Mouse (Mus musculus) stomach, postnatal 0 days (tissue): ENCODE results near the gene Defb25. TPM values are rescaled to one million over a fixed set of nuclear protein-coding genes. Genes with fewer than 3 reads are reported as not detected.
A peak's percentile ranks its signal among the peaks of the same experiment; 100 is the strongest.

ENCODE experiments used
- ATAC-seq: fragments of 200-750 bp; cut with Nextera tagmentation; 2 replicates; pipeline ENCODE4 v1.8.0; 2017; ENCODE audit not compliant: low FRiP score, low TSS enrichment
- DNase-seq: peaks from one replicate; pipeline ENCODE4 v3.0.0-alpha.2; 2016; ENCODE audit warnings: low spot score
- H3K27ac ChIP-seq: fragments of 300-500 bp; sonication (generic); replicated peaks from 2 replicates; pipeline ENCODE4 v1.5.1; 2014; ENCODE audit warnings: mild to moderate bottlenecking, control low read depth
- H3K27me3 ChIP-seq: fragments of 300-500 bp; sonication (generic); 2 replicates; pipeline ENCODE4 v1.6.1; 2014; ENCODE audit warnings: low read length; ENCODE audit not compliant: control insufficient read depth, insufficient read depth
- H3K36me3 ChIP-seq: fragments of 300-500 bp; sonication (generic); 2 replicates; pipeline ENCODE4 v1.6.1; 2014; ENCODE audit warnings: low read length, mixed read lengths; ENCODE audit not compliant: control insufficient read depth, insufficient read depth
- H3K4me1 ChIP-seq: fragments of 300-500 bp; sonication (generic); replicated peaks from 2 replicates; pipeline ENCODE4 v1.6.1; 2014; ENCODE audit warnings: antibody characterized with exemption; ENCODE audit not compliant: control insufficient read depth, insufficient read depth
- H3K4me2 ChIP-seq: fragments of 300-500 bp; sonication (generic); replicated peaks from 2 replicates; pipeline ENCODE4 v1.6.1; 2014; ENCODE audit warnings: low read depth, mild to moderate bottlenecking, control low read depth, moderate library complexity
- H3K4me3 ChIP-seq: fragments of 300-500 bp; sonication (generic); 2 replicates; pipeline ENCODE4 v1.5.1; 2014; ENCODE audit warnings: low read depth, low read length, control low read depth
- H3K9ac ChIP-seq: fragments of 300-500 bp; sonication (generic); 2 replicates; pipeline ENCODE4 v1.6.1; 2014; ENCODE audit warnings: mild to moderate bottlenecking, low read length, control low read depth, mixed read lengths
- H3K9me3 ChIP-seq: fragments of 300-500 bp; sonication (generic); 2 replicates; pipeline ENCODE4 v1.6.1; 2016; ENCODE audit warnings: low read length; ENCODE audit not compliant: control insufficient read depth
- CTCF ChIP-seq: IDR thresholded peaks from 2 replicates; pipeline ENCODE4 v1.5.1; 2016; ENCODE audit warnings: antibody characterized with exemption, low read depth, mild to moderate bottlenecking, moderate library complexity
- EP300 ChIP-seq: optimal IDR thresholded peaks from 2 replicates; pipeline ENCODE3; 2016; ENCODE audit warnings: antibody characterized with exemption
- WGBS: fragments of 180-500 bp; shearing (Covaris S2); extraction: QIAGEN DNeasy Blood & Tissue Kit; methylation state at CpG from one replicate; pipeline ENCODE4 v1.1.7; 2014; 5-methylcytosine and 5-hydroxymethylcytosine counted together
- polyA plus RNA-seq: library from polyadenylated mRNA; unstranded; fragments of >200 nt; fragmentation: Nextera tagmentation; extraction: Ambion mirVana; gene quantifications from 2 replicates; pipeline ENCODE4 v1.2.1, GENCODE M21; 2015

Defb25 gene
- polyA plus RNA-seq, 1 experiment from 2014 or later: 0.73 TPM

- no peak overlapping the region for H3K4me2 ChIP-seq
- no peaks in the 10 kb centered on the region for H3K9me3 ChIP-seq
- H3K4me1 ChIP-seq: no peaks in the 10 kb centered on the region
- DNase-seq: no peak
- no peak for TF ChIP-seq EP300
- no peak for TF ChIP-seq CTCF
- no peaks in the 10 kb centered on the region for H3K36me3 ChIP-seq
- H3K27ac ChIP-seq: no peak overlapping the region
- 36% methylated on average over 7 of the region's 8 CpGs for WGBS
- no peak overlapping the region for H3K9ac ChIP-seq
- H3K27me3 ChIP-seq: no peaks in the 10 kb centered on the region
- no peak overlapping the region for H3K4me3 ChIP-seq
- ATAC-seq: no peak
Measured at GRCm38 (mm10) chr2:152612193-152612592, 10.7 kb downstream of the Defb25 start.

- Histone ChIP-seq H3K4me2 (no peak overlapping the region), H3K4me3 (no peak overlapping the region), H3K36me3 (no peaks in the 10 kb centered on the region), H3K4me1 (no peaks in the 10 kb centered on the region), H3K27me3 (no peaks in the 10 kb centered on the region), H3K9me3 (no peaks in the 10 kb centered on the region), H3K9ac (no peak overlapping the region), H3K27ac (no peak overlapping the region)
- ATAC-seq (no peak), DNase-seq (no peak)
- WGBS: 100% methylated on average over 1 of the region's 1 CpGs
- TF ChIP-seq EP300 (no peak), CTCF (peak; percentile 20; the same call in 1 of the 2 replicates)
Measured at GRCm38 (mm10) chr2:152608719-152609118, 14.1 kb downstream of the Defb25 start.

GRCm38 (mm10) chr2:152607746-152608145 is 15.1 kb downstream of the Defb25 start:
- TF ChIP-seq CTCF (no peak), EP300 (no peak)
- no peaks in the 10 kb centered on the region for H3K27me3 ChIP-seq
- no peak overlapping the region for H3K4me3 ChIP-seq
- H3K36me3 ChIP-seq: no peaks in the 10 kb centered on the region
- WGBS: 38% methylated on average over 6 of the region's 6 CpGs
- no peaks in the 10 kb centered on the region for H3K9me3 ChIP-seq
- H3K27ac ChIP-seq: no peak overlapping the region
- H3K4me1 ChIP-seq: no peaks in the 10 kb centered on the region
- no peak overlapping the region for H3K9ac ChIP-seq
- no peak overlapping the region for H3K4me2 ChIP-seq
- ATAC-seq (no peak), DNase-seq (no peak)

- TF ChIP-seq EP300 (no peak), CTCF (peak; percentile 64)
- Histone ChIP-seq H3K4me2 (no peak within 1 kb of the TSS), H3K9ac (no peak within 1 kb of the TSS), H3K27me3 (no peaks in the 10 kb centered on the region), H3K27ac (no peak within 1 kb of the TSS), H3K4me3 (no peak within 1 kb of the TSS), H3K36me3 (no peaks in the 10 kb centered on the region), H3K4me1 (no peaks in the 10 kb centered on the region), H3K9me3 (no peaks in the 10 kb centered on the region)
- 0 out of 2 replicates have a peak, but pooled peaks have one; percentile 22 for ATAC-seq
- DNase-seq: peak; percentile 49
- 81% methylated on average over 15 of the region's 15 CpGs for WGBS
Measured at GRCm38 (mm10) chr2:152604057-152604456, 18.8 kb downstream of the Defb25 start, which contains the start of gene Defb36. TSS of gene Defb36 (plus strand) at chr2:152604327.

GRCm38 (mm10) chr2:152601275-152601960 is 21.4 kb downstream of the Defb25 start:
- Histone ChIP-seq H3K4me1 (no peaks in the 10 kb centered on the region), H3K36me3 (no peaks in the 10 kb centered on the region), H3K4me3 (no peak overlapping the region), H3K9me3 (no peaks in the 10 kb centered on the region), H3K27me3 (no peaks in the 10 kb centered on the region), H3K4me2 (no peak overlapping the region), H3K27ac (no peak overlapping the region), H3K9ac (no peak overlapping the region)
- no peak for DNase-seq
- WGBS: 68% methylated on average over 4 of the region's 4 CpGs
- peak; percentile 49 for TF ChIP-seq CTCF
- TF ChIP-seq EP300: no peak
- no peak for ATAC-seq

GRCm38 (mm10) chr2:152600076-152600475 is 22.8 kb downstream of the Defb25 start:
- Histone ChIP-seq H3K9me3 (no peaks in the 10 kb centered on the region), H3K27me3 (no peaks in the 10 kb centered on the region), H3K27ac (no peak overlapping the region), H3K4me3 (no peak overlapping the region), H3K36me3 (no peaks in the 10 kb centered on the region), H3K4me1 (no peaks in the 10 kb centered on the region), H3K9ac (no peak overlapping the region), H3K4me2 (no peak overlapping the region)
- TF ChIP-seq CTCF: no peak
- TF ChIP-seq EP300: no peak
- ATAC-seq (no peak), DNase-seq (no peak)
- 68% methylated on average over 6 of the region's 6 CpGs for WGBS
